Mouse (Mus musculus): ENCODE measurements at regions not wholly inside any gene's neighbourhood (a gene's known extent, or its start where the extent isn't known, plus 50 kb on each side); places are given as distances from the start of the nearest gene placed in this dataset.

- DNase-seq (ENCODE audit: low read depth, low spot score) = no peak
- Histone ChIP-seq H3K9ac (ENCODE audit: control insufficient read depth, low read depth, low read length, poor library complexity, severe bottlenecking) (no peak overlapping the region), H3K27me3 (ENCODE audit: control insufficient read depth in 1 of 2, insufficient read depth in 2 of 2, low read length in 2 of 2) (no peaks in the 10 kb centered on the region), H3K27ac (ENCODE audit: control insufficient read depth, low read depth, low read length) (no peak overlapping the region), H3K36me3 (ENCODE audit: control insufficient read depth in 1 of 2, insufficient read depth in 2 of 2, low read length in 2 of 2) (no peaks in the 10 kb centered on the region), H3K4me1 (ENCODE audit: control insufficient read depth in 1 of 2, insufficient read depth in 2 of 2, low read length in 2 of 2) (no peaks in the 10 kb centered on the region), H3K9me3 (replicated peaks; ENCODE audit: insufficient read depth, low read length) (no peaks in the 10 kb centered on the region), H3K4me3 (ENCODE audit: control insufficient read depth in 1 of 2, insufficient read depth in 1 of 2, low read depth in 2 of 2, low read length in 2 of 2) (no peak overlapping the region), H3K79me2 (ENCODE audit: control insufficient read depth, insufficient read depth, low read length, poor library complexity) (no peaks in the 10 kb centered on the region)
- TF ChIP-seq ETS1 (IDR thresholded peaks at IDR 0.05; ENCODE audit: low read depth, low read length) (no peak), NRF1 (IDR thresholded peaks at IDR 0.05; ENCODE audit: insufficient read depth, low read depth, low read length, poor library complexity, severe bottlenecking) (no peak), ZKSCAN1 (IDR thresholded peaks at IDR 0.05; ENCODE audit: low read depth, low read length) (no peak), POLR2AphosphoS5 (IDR thresholded peaks at IDR 0.05; ENCODE audit: borderline replicate concordance, low read depth, low read length) (no peak), MYC (IDR thresholded peaks at IDR 0.05; ENCODE audit: low read depth, low read length) (no peak), ZNF384 (IDR thresholded peaks at IDR 0.05; ENCODE audit: low read depth, low read length) (no peak), MEF2A (IDR thresholded peaks at IDR 0.05; ENCODE audit: extremely low read depth, insufficient replicate concordance, low read depth, low read length, poor library complexity, severe bottlenecking) (no peak), POLR2AphosphoS2 (IDR thresholded peaks at IDR 0.05; ENCODE audit: low read length) (no peak), GABPA (IDR thresholded peaks at IDR 0.05; ENCODE audit: low read depth, low read length) (no peak), ZMIZ1 (IDR thresholded peaks at IDR 0.05; ENCODE audit: low read depth, low read length) (no peak), NELFE (IDR thresholded peaks at IDR 0.05; ENCODE audit: low read depth, low read length) (no peak), GATA1 (IDR thresholded peaks at IDR 0.05; ENCODE audit: low read depth, low read length) (no peak), HCFC1 (IDR thresholded peaks at IDR 0.05; ENCODE audit: low read depth, low read length) (no peak), UBTF (IDR thresholded peaks at IDR 0.05; ENCODE audit: borderline replicate concordance, insufficient read depth, low read depth, low read length) (no peak), TCF12 (IDR thresholded peaks at IDR 0.05; ENCODE audit: low read depth, low read length) (no peak), SMC3 (IDR thresholded peaks at IDR 0.05; ENCODE audit: low read depth, low read length) (no peak), MXI1 (IDR thresholded peaks at IDR 0.05; ENCODE audit: low read depth, low read length) (no peak)
Measured at GRCm38 (mm10) chr8:41956878-41957277, 540.0 kb upstream of the Frg1 start.

GRCm38 (mm10) chr8:41950736-41951135, 533.9 kb upstream of the Frg1 start:
- TF ChIP-seq ZNF384 (IDR thresholded peaks at IDR 0.05; ENCODE audit: low read depth, low read length) (no peak), MAX (IDR thresholded peaks at IDR 0.05; ENCODE audit: low read length) (no peak), GATA1 (IDR thresholded peaks at IDR 0.05; ENCODE audit: low read depth, low read length) (no peak), CTCF (IDR thresholded peaks at IDR 0.05 in 2 of 3, conservative IDR thresholded peaks at IDR 0.05 in 1 of 3; ENCODE audit: control insufficient read depth in 1 of 3, insufficient read depth in 1 of 3, low read depth in 2 of 3, low read length in 3 of 3, poor library complexity in 1 of 3, severe bottlenecking in 1 of 3) (no peak), MAFK (IDR thresholded peaks at IDR 0.05; ENCODE audit: borderline replicate concordance, low read depth, low read length) (no peak), SIN3A (IDR thresholded peaks at IDR 0.05; ENCODE audit: low read length) (no peak), ETS1 (IDR thresholded peaks at IDR 0.05; ENCODE audit: low read depth, low read length) (no peak), MEF2A (IDR thresholded peaks at IDR 0.05; ENCODE audit: extremely low read depth, insufficient replicate concordance, low read depth, low read length, poor library complexity, severe bottlenecking) (no peak), HCFC1 (IDR thresholded peaks at IDR 0.05; ENCODE audit: low read depth, low read length) (no peak), RAD21 (IDR thresholded peaks at IDR 0.05; ENCODE audit: low read depth, low read length) (no peak), GABPA (IDR thresholded peaks at IDR 0.05; ENCODE audit: low read depth, low read length) (no peak), KAT2A (conservative IDR thresholded peaks at IDR 0.05; ENCODE audit: low read depth, low read length) (no peak), NRF1 (IDR thresholded peaks at IDR 0.05; ENCODE audit: insufficient read depth, low read depth, low read length, poor library complexity, severe bottlenecking) (no peak), BHLHE40 (IDR thresholded peaks at IDR 0.05; ENCODE audit: borderline replicate concordance, low read depth, low read length) (no peak), POLR2AphosphoS2 (IDR thresholded peaks at IDR 0.05; ENCODE audit: low read length) (no peak), POLR2AphosphoS5 (IDR thresholded peaks at IDR 0.05; ENCODE audit: borderline replicate concordance, low read depth, low read length) (no peak), MXI1 (IDR thresholded peaks at IDR 0.05; ENCODE audit: low read depth, low read length) (no peak), TBP (IDR thresholded peaks at IDR 0.05; ENCODE audit: low read depth, low read length) (no peak)
- no peak for DNase-seq (ENCODE audit: low read depth, low spot score)
- no peaks in the 10 kb centered on the region for H3K79me2 ChIP-seq (ENCODE audit: control insufficient read depth, insufficient read depth, low read length, poor library complexity)
- H3K9ac ChIP-seq (ENCODE audit: control insufficient read depth, low read depth, low read length, poor library complexity, severe bottlenecking) = no peak overlapping the region
- H3K4me3 ChIP-seq (ENCODE audit: control insufficient read depth in 1 of 2, insufficient read depth in 1 of 2, low read depth in 2 of 2, low read length in 2 of 2) = no peak overlapping the region
- no peak overlapping the region for H3K27ac ChIP-seq (ENCODE audit: control insufficient read depth, low read depth, low read length)
- no peaks in the 10 kb centered on the region for H3K27me3 ChIP-seq (ENCODE audit: control insufficient read depth in 1 of 2, insufficient read depth in 2 of 2, low read length in 2 of 2)
- H3K4me1 ChIP-seq (ENCODE audit: control insufficient read depth in 1 of 2, insufficient read depth in 2 of 2, low read length in 2 of 2) = no peaks in the 10 kb centered on the region
- H3K9me3 ChIP-seq (replicated peaks; ENCODE audit: insufficient read depth, low read length) = no peaks in the 10 kb centered on the region
- H3K36me3 ChIP-seq (ENCODE audit: control insufficient read depth in 1 of 2, insufficient read depth in 2 of 2, low read length in 2 of 2) = no peaks in the 10 kb centered on the region
